Mouse (Mus musculus): Measurements from ENCODE around the gene A930033H14Rik. TPM values are rescaled to one million over a fixed set of nuclear protein-coding genes. Genes with fewer than 3 reads are reported as not detected.

A930033H14Rik gene
- total and polyA plus RNA-seq, 3 experiments: 0.11 TPM; not detected in 2

DNA sequence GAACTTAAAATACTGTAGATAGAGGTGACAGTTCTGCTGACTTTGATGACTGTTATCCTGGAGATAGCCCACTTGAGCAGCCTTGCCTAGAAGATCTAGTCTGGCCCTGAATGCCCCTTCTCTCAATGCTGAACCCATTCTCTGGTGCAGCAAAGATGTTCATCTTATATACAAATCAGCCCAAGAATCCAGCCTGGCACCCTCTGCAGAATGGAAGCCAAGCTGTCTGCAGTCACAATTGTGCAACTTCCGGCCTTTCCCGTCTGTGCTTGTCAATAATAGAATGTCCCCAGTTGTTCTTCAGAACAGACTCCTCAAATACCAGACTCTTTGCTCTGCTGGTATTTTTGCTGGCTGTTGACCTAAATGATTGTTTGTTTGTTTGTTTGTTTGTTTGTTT lies 27.6 kb upstream of the A930033H14Rik start:
- Histone ChIP-seq H3K4me1 (ENCODE audit: insufficient read depth, low read depth, low read length) (no peaks in the 10 kb centered on the region), H3K9me3 (replicated peaks) (peaks cover 60% of the 10 kb centered on the region), H3K27me3 (ENCODE audit: insufficient read depth, low read length) (no peaks in the 10 kb centered on the region), H3K4me3 (ENCODE audit: low read depth, low read length) (no peak overlapping the region), H3K36me3 (replicated peaks) (no peaks in the 10 kb centered on the region)
- TF ChIP-seq POLR2AphosphoS5 (IDR thresholded peaks at IDR 0.05; ENCODE audit: insufficient replicate concordance, low read depth, low read length) (no peak), GATA1 (IDR thresholded peaks at IDR 0.05; ENCODE audit: borderline replicate concordance, low read length) (no peak), CTCF (IDR thresholded peaks at IDR 0.05; ENCODE audit: low read depth, low read length) (no peak)
- DNase-seq (ENCODE audit: low spot score) (no peak), ATAC-seq (ENCODE audit: extremely low read depth, insufficient number of reproducible peaks, low FRiP score, poor library complexity, severe bottlenecking) (no peak)

DNA sequence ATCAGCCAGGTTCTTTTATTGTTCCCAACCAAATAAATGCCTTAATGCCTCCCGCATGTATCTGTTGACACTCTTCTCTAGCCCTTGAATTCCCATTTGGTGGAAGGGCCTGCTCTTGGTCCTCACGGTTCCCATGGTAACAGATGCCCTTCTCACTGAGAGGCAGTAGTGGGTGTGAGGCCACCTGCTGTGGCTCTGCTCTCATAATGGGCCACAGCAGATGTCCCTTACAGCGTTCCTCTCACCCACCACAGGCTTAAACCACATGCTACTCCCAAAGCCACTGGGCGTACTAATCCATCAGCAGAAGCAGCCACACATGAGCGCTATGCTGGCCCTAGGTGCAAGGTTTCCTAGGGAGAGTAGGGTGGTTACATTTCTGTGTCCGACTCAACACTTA lies 25.4 kb upstream of the A930033H14Rik start:
- TF ChIP-seq POLR2AphosphoS5 (IDR thresholded peaks at IDR 0.05; ENCODE audit: insufficient replicate concordance, low read depth, low read length) (no peak), TAL1 (conservative IDR thresholded peaks at IDR 0.05; ENCODE audit: low read depth, low read length) (no peak), GATA1 (IDR thresholded peaks at IDR 0.05; ENCODE audit: borderline replicate concordance, low read length) (no peak), GATA2 (IDR thresholded peaks at IDR 0.05; ENCODE audit: borderline replicate concordance, low read depth, low read length) (no peak), CTCF (IDR thresholded peaks at IDR 0.05; ENCODE audit: low read depth, low read length) (no peak)
- Histone ChIP-seq H3K27me3 (ENCODE audit: insufficient read depth, low read length) (no peaks in the 10 kb centered on the region), H3K4me1 (ENCODE audit: insufficient read depth, low read depth, low read length) (no peaks in the 10 kb centered on the region), H3K4me3 (ENCODE audit: low read depth, low read length) (no peak overlapping the region), H3K36me3 (replicated peaks) (no peaks in the 10 kb centered on the region), H3K9me3 (replicated peaks) (peaks cover 47% of the 10 kb centered on the region)
- ATAC-seq (ENCODE audit: extremely low read depth, insufficient number of reproducible peaks, low FRiP score, poor library complexity, severe bottlenecking) (no peak), DNase-seq (ENCODE audit: low spot score) (no peak)

DNA sequence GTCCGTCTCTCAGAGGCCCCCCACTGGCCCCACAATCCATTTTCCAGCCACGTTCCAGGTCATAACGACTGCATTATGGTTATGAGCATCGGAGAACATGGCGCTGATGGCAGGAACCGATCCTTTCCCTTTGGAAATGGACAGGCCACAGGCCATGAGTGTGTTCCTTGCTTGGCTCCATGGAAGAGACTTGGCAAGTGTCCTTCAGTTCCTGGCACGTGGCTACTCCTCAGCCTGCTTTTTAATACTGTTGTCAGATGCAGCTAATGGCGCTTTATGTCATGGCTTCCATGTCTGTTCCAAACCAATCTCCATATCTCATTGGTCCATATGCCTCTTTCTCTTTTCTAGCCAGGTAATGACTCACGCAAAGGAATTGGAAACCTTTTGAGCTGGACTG lies 24.9 kb upstream of the A930033H14Rik start:
- TF ChIP-seq TAL1 (conservative IDR thresholded peaks at IDR 0.05; ENCODE audit: low read depth, low read length) (no peak), CTCF (IDR thresholded peaks at IDR 0.05; ENCODE audit: low read depth, low read length) (no peak), GATA1 (IDR thresholded peaks at IDR 0.05; ENCODE audit: borderline replicate concordance, low read length) (no peak), POLR2AphosphoS5 (IDR thresholded peaks at IDR 0.05; ENCODE audit: insufficient replicate concordance, low read depth, low read length) (no peak), GATA2 (IDR thresholded peaks at IDR 0.05; ENCODE audit: borderline replicate concordance, low read depth, low read length) (no peak)
- DNase-seq (ENCODE audit: low spot score) (no peak), ATAC-seq (ENCODE audit: extremely low read depth, insufficient number of reproducible peaks, low FRiP score, poor library complexity, severe bottlenecking) (no peak)
- H3K36me3 ChIP-seq (replicated peaks): no peaks in the 10 kb centered on the region
- H3K27me3 ChIP-seq (ENCODE audit: insufficient read depth, low read length): no peaks in the 10 kb centered on the region
- H3K9me3 ChIP-seq (replicated peaks): peaks cover 42% of the 10 kb centered on the region
- no peaks in the 10 kb centered on the region for H3K4me1 ChIP-seq (ENCODE audit: insufficient read depth, low read depth, low read length)
- H3K4me3 ChIP-seq (ENCODE audit: low read depth, low read length): no peak overlapping the region

DNA sequence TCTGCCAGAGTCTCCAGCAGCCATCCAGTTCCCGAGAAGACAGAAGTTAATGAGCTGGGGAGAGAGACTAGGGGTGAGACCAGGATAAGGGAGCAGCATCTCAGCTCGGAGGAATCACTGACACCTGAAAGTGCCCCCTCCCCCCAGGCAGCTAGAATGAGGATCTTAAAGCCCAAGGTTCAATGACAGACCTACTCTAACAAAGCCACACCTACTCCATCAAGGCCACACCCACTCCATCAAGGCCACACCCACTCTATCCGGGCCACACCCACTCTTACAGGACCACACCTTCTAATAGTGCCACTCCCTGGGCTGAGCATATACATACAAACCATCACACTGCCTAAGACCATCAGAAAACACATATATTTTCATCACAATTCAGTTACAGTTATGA lies 24.3 kb upstream of the A930033H14Rik start:
- Histone ChIP-seq H3K27me3 (ENCODE audit: insufficient read depth, low read length) (no peaks in the 10 kb centered on the region), H3K4me3 (ENCODE audit: low read depth, low read length) (no peak overlapping the region), H3K9me3 (replicated peaks) (peaks cover 39% of the 10 kb centered on the region), H3K36me3 (replicated peaks) (no peaks in the 10 kb centered on the region), H3K4me1 (ENCODE audit: insufficient read depth, low read depth, low read length) (no peaks in the 10 kb centered on the region)
- ATAC-seq (ENCODE audit: extremely low read depth, insufficient number of reproducible peaks, low FRiP score, poor library complexity, severe bottlenecking) (no peak), DNase-seq (ENCODE audit: low spot score) (no peak)
- TF ChIP-seq TAL1 (conservative IDR thresholded peaks at IDR 0.05; ENCODE audit: low read depth, low read length) (no peak), CTCF (IDR thresholded peaks at IDR 0.05; ENCODE audit: low read depth, low read length) (no peak), POLR2AphosphoS5 (IDR thresholded peaks at IDR 0.05; ENCODE audit: insufficient replicate concordance, low read depth, low read length) (no peak), GATA1 (IDR thresholded peaks at IDR 0.05; ENCODE audit: borderline replicate concordance, low read length) (no peak), GATA2 (IDR thresholded peaks at IDR 0.05; ENCODE audit: borderline replicate concordance, low read depth, low read length) (no peak)

DNA sequence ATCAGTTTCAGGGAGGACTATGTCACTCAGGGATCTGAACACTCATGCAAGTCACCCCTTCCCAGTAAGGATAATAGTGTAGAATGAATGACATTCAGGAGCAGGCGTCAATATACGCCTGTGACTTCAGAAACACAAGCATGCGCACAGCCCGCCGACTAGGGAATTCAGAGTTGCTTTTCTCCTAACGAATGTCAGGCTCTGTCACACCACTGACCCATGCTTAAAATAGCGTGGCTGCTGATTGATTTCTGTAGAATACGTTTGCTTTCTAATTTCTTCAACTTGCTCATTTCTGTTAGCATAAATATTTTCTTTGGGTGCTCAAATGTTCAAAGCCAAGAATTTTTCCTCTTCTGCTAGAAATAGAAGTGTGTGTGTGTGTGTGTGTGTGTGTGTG lies 13.1 kb upstream of the A930033H14Rik start:
- Histone ChIP-seq H3K4me3 (ENCODE audit: low read depth, low read length) (no peak overlapping the region), H3K9me3 (replicated peaks) (peaks cover 53% of the 10 kb centered on the region), H3K36me3 (replicated peaks) (no peaks in the 10 kb centered on the region), H3K27me3 (ENCODE audit: insufficient read depth, low read length) (no peaks in the 10 kb centered on the region), H3K4me1 (ENCODE audit: insufficient read depth, low read depth, low read length) (no peaks in the 10 kb centered on the region)
- ATAC-seq (ENCODE audit: extremely low read depth, insufficient number of reproducible peaks, low FRiP score, poor library complexity, severe bottlenecking) (no peak), DNase-seq (ENCODE audit: low spot score) (no peak)
- TF ChIP-seq POLR2AphosphoS5 (IDR thresholded peaks at IDR 0.05; ENCODE audit: insufficient replicate concordance, low read depth, low read length) (no peak), GATA2 (IDR thresholded peaks at IDR 0.05; ENCODE audit: borderline replicate concordance, low read depth, low read length) (no peak), CTCF (IDR thresholded peaks at IDR 0.05; ENCODE audit: low read depth, low read length) (no peak), GATA1 (IDR thresholded peaks at IDR 0.05; ENCODE audit: borderline replicate concordance, low read length) (no peak), TAL1 (conservative IDR thresholded peaks at IDR 0.05; ENCODE audit: low read depth, low read length) (no peak)

DNA sequence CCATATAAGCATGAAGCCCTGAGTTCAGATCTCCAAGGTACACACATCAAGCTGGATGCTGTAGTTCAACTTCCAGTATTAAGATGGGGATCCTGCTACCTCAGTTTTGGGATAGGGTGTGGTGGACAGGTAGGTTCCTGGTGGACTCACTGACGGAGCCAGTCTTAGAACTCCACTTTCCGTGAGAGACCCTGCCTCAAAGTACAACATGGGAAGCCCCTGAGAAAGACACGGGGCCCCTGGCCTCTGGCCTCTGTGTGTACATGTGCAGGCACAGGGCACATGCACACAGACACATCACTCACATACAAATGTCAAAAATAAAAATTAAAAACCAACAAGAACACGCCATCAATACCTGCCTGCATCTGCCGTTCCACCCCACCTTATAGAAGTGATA lies 12.6 kb upstream of the A930033H14Rik start:
- no peaks in the 10 kb centered on the region for H3K4me1 ChIP-seq (ENCODE audit: insufficient read depth, low read depth, low read length)
- no peaks in the 10 kb centered on the region for H3K27me3 ChIP-seq (ENCODE audit: insufficient read depth, low read length)
- no peak overlapping the region for H3K4me3 ChIP-seq (ENCODE audit: low read depth, low read length)
- H3K9me3 ChIP-seq (replicated peaks): peaks cover 57% of the 10 kb centered on the region
- H3K36me3 ChIP-seq (replicated peaks): no peaks in the 10 kb centered on the region
- no peak for DNase-seq (ENCODE audit: low spot score)
- TF ChIP-seq GATA2 (IDR thresholded peaks at IDR 0.05; ENCODE audit: borderline replicate concordance, low read depth, low read length) (no peak), CTCF (IDR thresholded peaks at IDR 0.05; ENCODE audit: low read depth, low read length) (no peak), GATA1 (IDR thresholded peaks at IDR 0.05; ENCODE audit: borderline replicate concordance, low read length) (no peak), POLR2AphosphoS5 (IDR thresholded peaks at IDR 0.05; ENCODE audit: insufficient replicate concordance, low read depth, low read length) (no peak), TAL1 (conservative IDR thresholded peaks at IDR 0.05; ENCODE audit: low read depth, low read length) (no peak)
- no peak for ATAC-seq (ENCODE audit: extremely low read depth, insufficient number of reproducible peaks, low FRiP score, poor library complexity, severe bottlenecking)

Measured in G1E (cell line).